Mouse (Mus musculus): ENCODE measurements at regions not wholly inside any gene's neighbourhood (a gene's known extent, or its start where the extent isn't known, plus 50 kb on each side); places are given as distances from the start of the nearest gene placed in this dataset.
"Not testable (repeated sequence)": the region's sequence is repeated elsewhere in the genome, so short reads cannot be mapped to it uniquely, and the experiment has no call there.

DNA sequence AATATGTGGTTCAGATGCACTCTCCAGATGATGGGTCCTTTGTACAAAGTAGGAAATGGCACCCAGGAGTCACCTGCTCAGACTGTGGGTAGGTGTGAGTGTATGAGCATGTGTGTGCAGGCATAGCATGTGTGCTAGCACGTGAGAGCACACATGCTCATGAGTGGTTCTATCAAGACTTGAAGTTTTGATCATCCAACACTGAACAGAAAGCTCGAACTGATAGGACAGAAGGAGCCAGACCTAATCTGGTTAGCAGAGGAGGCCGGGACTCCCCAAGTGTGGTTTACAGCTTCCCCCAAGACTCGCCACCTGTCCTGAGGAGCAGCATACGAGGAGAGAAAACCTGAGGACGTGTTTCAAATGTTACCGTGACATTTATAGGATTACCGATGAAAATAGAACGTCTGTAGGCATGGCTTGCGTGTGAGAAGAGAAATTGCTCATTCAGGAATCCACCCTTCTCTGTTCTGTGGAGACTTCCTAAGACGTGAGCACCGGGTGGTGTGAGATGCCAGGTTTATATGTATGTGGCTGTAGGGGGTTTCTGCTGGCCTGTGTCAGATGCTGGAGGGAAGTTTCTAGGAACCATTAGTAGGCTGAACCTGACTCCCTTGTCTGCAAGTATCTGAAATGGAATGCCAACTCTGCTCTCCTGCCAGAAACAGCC, 366.0 kb downstream of the Fut8 start:
- Histone ChIP-seq H3K4me1 (no peaks in the 10 kb centered on the region), H3K4me3 (replicated peaks) (no peak overlapping the region), H3K36me3 (replicated peaks; ENCODE audit: low read length) (no peaks in the 10 kb centered on the region), H3K9me3 (no peaks in the 10 kb centered on the region), H3K27me3 (replicated peaks) (no peaks in the 10 kb centered on the region)
- TF ChIP-seq FLI1 (IDR thresholded peaks at IDR 0.05; ENCODE audit: low read length), result no peak
- no peak for TF ChIP-seq GATA1 (IDR thresholded peaks at IDR 0.05; ENCODE audit: borderline replicate concordance, low read length)

- no peak for TF ChIP-seq GATA1 (IDR thresholded peaks at IDR 0.05; ENCODE audit: borderline replicate concordance, low read length)
- no peak for TF ChIP-seq FLI1 (IDR thresholded peaks at IDR 0.05; ENCODE audit: low read length)
- H3K27me3 ChIP-seq (replicated peaks), result no peaks in the 10 kb centered on the region
- no peaks in the 10 kb centered on the region for H3K4me1 ChIP-seq
- no peak overlapping the region for H3K4me3 ChIP-seq (replicated peaks)
- H3K36me3 ChIP-seq (replicated peaks; ENCODE audit: low read length), result no peaks in the 10 kb centered on the region
- H3K9me3 ChIP-seq, result no peaks in the 10 kb centered on the region
These were observed 379.6 kb downstream of the Fut8 start for GRCm38 (mm10) chr12:77617552-77617951.

- Histone ChIP-seq H3K36me3 (replicated peaks; ENCODE audit: low read length) (no peaks in the 10 kb centered on the region), H3K27me3 (replicated peaks) (no peaks in the 10 kb centered on the region), H3K4me1 (no peaks in the 10 kb centered on the region), H3K9me3 (peaks cover 4% of the 10 kb centered on the region; the same call in 1 of the 2 replicates), H3K4me3 (replicated peaks) (no peak overlapping the region)
- TF ChIP-seq GATA1 (IDR thresholded peaks at IDR 0.05; ENCODE audit: borderline replicate concordance, low read length) (no peak), FLI1 (IDR thresholded peaks at IDR 0.05; ENCODE audit: low read length) (no peak)
These were observed 384.3 kb downstream of the Fut8 start for GRCm38 (mm10) chr12:77622243-77622642.

GRCm38 (mm10) chr12:77624323-77624722, 386.4 kb downstream of the Fut8 start:
- not testable (repeated sequence) for H3K36me3 ChIP-seq (replicated peaks; ENCODE audit: low read length); H3K27me3 ChIP-seq (replicated peaks); H3K4me1 ChIP-seq; H3K9me3 ChIP-seq; H3K4me3 ChIP-seq (replicated peaks)

GRCm38 (mm10) chr12:77628358-77628850, 390.5 kb downstream of the Fut8 start:
- Histone ChIP-seq H3K9me3 (peaks cover 6% of the 10 kb centered on the region; the same call in 1 of the 2 replicates), H3K4me3 (replicated peaks) (no peak overlapping the region), H3K27me3 (replicated peaks) (peaks cover 2% of the 10 kb centered on the region), H3K36me3 (replicated peaks; ENCODE audit: low read length) (no peaks in the 10 kb centered on the region), H3K4me1 (no peaks in the 10 kb centered on the region)
- TF ChIP-seq FLI1 (IDR thresholded peaks at IDR 0.05; ENCODE audit: low read length), result no peak
- no peak for TF ChIP-seq GATA1 (IDR thresholded peaks at IDR 0.05; ENCODE audit: borderline replicate concordance, low read length)

DNA sequence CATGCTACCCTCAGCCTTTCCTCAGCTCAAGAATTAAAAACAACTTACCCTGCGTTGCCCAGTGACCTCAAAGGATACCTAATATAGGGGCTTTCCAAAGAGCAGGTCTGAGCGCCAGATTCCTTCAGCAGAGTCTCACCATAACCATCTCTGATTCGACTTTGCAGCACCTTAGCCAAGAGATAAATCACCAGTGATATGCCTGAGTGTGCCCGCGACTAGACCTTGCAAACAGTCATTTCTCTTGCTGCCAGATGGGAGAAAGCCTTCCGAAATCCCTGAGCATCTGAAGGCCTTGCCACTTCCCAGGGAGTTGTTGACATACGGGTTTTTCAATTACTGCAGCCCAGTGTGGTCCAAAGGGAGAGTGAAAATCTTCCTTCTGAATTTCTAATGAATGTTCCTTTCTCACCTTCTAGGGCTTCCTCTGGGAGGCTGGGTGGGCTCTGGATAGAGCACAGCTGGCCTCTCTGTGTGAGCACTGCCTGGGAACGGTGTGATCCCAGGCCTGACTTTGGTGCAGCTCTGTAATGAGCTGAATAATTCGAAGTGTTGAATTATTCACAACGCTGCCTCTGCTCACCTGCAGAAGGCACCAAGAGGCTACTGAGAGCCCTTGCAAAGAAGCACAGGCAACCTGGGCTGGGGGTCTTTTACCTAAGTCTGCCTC, 396.2 kb downstream of the Fut8 start:
- TF ChIP-seq GATA1 (IDR thresholded peaks at IDR 0.05; ENCODE audit: borderline replicate concordance, low read length) (no peak), FLI1 (IDR thresholded peaks at IDR 0.05; ENCODE audit: low read length) (no peak)
- no peak overlapping the region for H3K4me3 ChIP-seq (replicated peaks)

GRCm38 (mm10) chr12:77638266-77638665, 400.3 kb downstream of the Fut8 start:
- TF ChIP-seq GATA1 (IDR thresholded peaks at IDR 0.05; ENCODE audit: borderline replicate concordance, low read length) (no peak), FLI1 (IDR thresholded peaks at IDR 0.05; ENCODE audit: low read length) (no peak)
- no peaks in the 10 kb centered on the region for H3K4me1 ChIP-seq

More for the DNA sequence above, 396.2 kb downstream of the Fut8 start:
- Histone ChIP-seq H3K36me3 (replicated peaks; ENCODE audit: low read length) (no peaks in the 10 kb centered on the region), H3K9me3 (no peaks in the 10 kb centered on the region), H3K4me1 (no peaks in the 10 kb centered on the region), H3K27me3 (replicated peaks) (peaks cover 2% of the 10 kb centered on the region)

DNA sequence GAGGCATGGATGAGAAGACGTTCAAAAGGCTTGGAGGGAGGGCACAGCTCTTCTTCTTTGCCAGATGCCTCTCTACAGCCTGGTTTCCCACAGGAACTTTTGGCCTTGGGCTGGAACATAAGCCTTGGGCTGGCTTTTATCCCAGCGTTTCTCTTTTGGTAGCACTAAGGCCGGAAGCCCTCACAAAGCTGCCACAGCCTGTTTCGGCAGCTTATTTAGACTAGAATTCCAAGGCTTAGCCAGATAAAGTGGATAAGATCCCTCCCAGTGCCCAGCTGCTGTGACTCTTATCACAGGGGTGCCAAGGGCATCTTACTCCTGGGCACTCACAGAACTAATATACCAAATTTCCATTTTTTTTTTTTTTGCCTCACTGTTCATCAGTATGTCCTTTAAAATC, 404.4 kb downstream of the Fut8 start:
- Histone ChIP-seq H3K9me3 (no peaks in the 10 kb centered on the region), H3K4me3 (replicated peaks) (no peak overlapping the region), H3K4me1 (no peaks in the 10 kb centered on the region), H3K27me3 (replicated peaks) (peaks cover 5% of the 10 kb centered on the region), H3K36me3 (replicated peaks; ENCODE audit: low read length) (no peaks in the 10 kb centered on the region)
- TF ChIP-seq GATA1 (IDR thresholded peaks at IDR 0.05; ENCODE audit: borderline replicate concordance, low read length), result no peak
- no peak for TF ChIP-seq FLI1 (IDR thresholded peaks at IDR 0.05; ENCODE audit: low read length)

More at GRCm38 (mm10) chr12:77638266-77638665, 400.3 kb downstream of the Fut8 start:
- no peaks in the 10 kb centered on the region for H3K9me3 ChIP-seq
- no peaks in the 10 kb centered on the region for H3K36me3 ChIP-seq (replicated peaks; ENCODE audit: low read length)
- H3K27me3 ChIP-seq (replicated peaks), result no peaks in the 10 kb centered on the region
- no peak overlapping the region for H3K4me3 ChIP-seq (replicated peaks)

- peaks cover 6% of the 10 kb centered on the region for H3K27me3 ChIP-seq (replicated peaks)
- TF ChIP-seq FLI1 (IDR thresholded peaks at IDR 0.05; ENCODE audit: low read length) (no peak), GATA1 (IDR thresholded peaks at IDR 0.05; ENCODE audit: borderline replicate concordance, low read length) (no peak)
- H3K9me3 ChIP-seq, result no peaks in the 10 kb centered on the region
- H3K4me1 ChIP-seq, result no peaks in the 10 kb centered on the region
- H3K36me3 ChIP-seq (replicated peaks; ENCODE audit: low read length), result no peaks in the 10 kb centered on the region
- H3K4me3 ChIP-seq (replicated peaks), result no peak overlapping the region
These were observed 409.9 kb downstream of the Fut8 start for GRCm38 (mm10) chr12:77647841-77648240.

DNA sequence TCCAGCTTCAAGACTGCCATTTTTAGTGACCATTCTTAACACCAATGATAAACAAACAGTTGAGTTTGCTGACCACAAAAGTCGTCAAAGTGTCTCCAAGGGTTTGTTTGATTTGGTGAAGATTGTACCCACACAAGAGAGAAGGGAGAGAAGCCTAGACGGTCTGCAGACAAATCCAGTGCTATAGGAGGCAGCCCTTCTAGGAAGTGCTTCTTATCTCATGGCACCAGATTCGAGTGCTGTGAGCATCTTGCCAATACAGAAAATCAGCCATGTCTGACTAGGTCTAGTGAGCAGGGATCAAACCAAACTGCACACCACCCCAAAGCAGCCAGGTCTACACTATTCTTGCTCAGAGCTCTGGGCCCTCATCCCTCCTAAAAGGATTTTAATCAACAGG, 416.4 kb downstream of the Fut8 start:
- TF ChIP-seq FLI1 (IDR thresholded peaks at IDR 0.05; ENCODE audit: low read length) (no peak), GATA1 (IDR thresholded peaks at IDR 0.05; ENCODE audit: borderline replicate concordance, low read length) (no peak)
- no peaks in the 10 kb centered on the region for H3K36me3 ChIP-seq (replicated peaks; ENCODE audit: low read length)

More for the DNA sequence above, 416.4 kb downstream of the Fut8 start:
- H3K4me1 ChIP-seq, result no peaks in the 10 kb centered on the region; the same call in 1 of the 2 replicates
- H3K9me3 ChIP-seq, result 0 out of 2 replicates have a peak, but pooled peaks cover 4% of the 10 kb centered on the region
- H3K4me3 ChIP-seq (replicated peaks), result no peak overlapping the region
- peaks cover 2% of the 10 kb centered on the region for H3K27me3 ChIP-seq (replicated peaks)

All from megakaryocyte, embryonic 14.5 days (primary cell).